Mouse (Mus musculus) layer of hippocampus, postnatal 10 days (tissue): Measurements from ENCODE around the gene Alg14. TPM values are rescaled to one million over a fixed set of nuclear protein-coding genes. Genes with fewer than 3 reads are reported as not detected.

Experiments
- DNase-seq, 2 experiments: peaks; one replicate each; pipeline ENCODE4 v3.0.0; 2021; ENCODE audit warnings: low spot score in 2 of 2
- total RNA-seq, 2 experiments: library from RNA; stranded (reverse); gene quantifications; 2 replicates each; pipeline ENCODE4 v1.2.3; 2021

Gene Alg14
- total RNA-seq, 2 experiments from 2014 or later: 17.7 to 27.3 TPM

GRCm38 (mm10) chr3:121403449-121403848 is 111.9 kb downstream of the Alg14 start:
- DNase-seq: no peak

DNA sequence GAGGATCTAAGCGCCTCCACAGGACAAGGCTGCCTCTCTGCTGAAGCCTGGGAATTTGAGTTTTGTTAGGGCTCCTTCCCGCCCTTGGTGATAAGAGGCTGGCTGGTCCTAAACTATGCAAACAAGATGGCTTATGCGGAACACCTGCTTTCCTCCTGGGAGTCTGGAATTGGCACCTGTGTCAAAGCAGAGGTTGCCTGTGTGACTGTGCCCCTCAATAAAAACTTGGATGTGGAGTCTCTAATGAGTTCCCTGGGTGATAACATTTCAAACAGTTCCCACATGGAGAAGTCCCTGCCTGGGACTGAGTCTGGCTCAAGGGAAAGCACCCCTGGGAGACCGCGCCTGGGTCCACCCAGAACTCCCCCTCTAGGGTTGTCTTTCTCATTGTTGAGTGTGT is 113.5 kb downstream of the Alg14 start:
- no peak for DNase-seq

- DNase-seq: no peak
These were observed 115.8 kb downstream of the Alg14 start for GRCm38 (mm10) chr3:121407417-121407816.

GRCm38 (mm10) chr3:121408386-121408785 is 116.8 kb downstream of the Alg14 start:
- no peak for DNase-seq

DNA sequence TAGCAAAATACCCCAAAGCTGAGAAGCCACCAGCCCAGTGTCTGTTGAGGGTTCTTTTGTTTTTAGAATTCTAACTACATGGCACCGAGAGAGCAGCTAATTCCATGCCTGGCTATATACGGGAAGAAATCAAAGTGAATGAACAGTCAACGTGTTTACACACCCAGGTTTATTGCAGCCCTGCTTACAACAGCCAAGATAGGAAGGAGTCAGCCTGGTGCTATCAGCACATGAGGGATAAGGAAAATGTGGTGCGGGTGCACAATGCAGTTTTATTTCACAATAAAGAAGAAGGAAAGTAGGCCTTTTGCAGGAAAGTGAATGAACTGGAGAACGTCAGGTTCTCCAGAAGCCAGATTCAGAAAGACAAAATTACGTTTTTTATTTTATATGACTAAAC is 119.9 kb downstream of the Alg14 start:
- DNase-seq: no peak

Other genes with a start within 250 kb of the Alg14 start
- 10 to 100 TPM; 35.0 to 36.4 TPM for gene Rwdd3, start 120.1 kb upstream of the Alg14 start, total RNA-seq
- gene Tmem56, start 8.7 kb upstream of the Alg14 start, total RNA-seq: 10 to 100 TPM; 23.5 to 24.7 TPM
- 100 to 1,000 TPM; 128 to 134 TPM for gene Cnn3, start 134.7 kb downstream of the Alg14 start, total RNA-seq
- under 1 TPM; 0.11 to 0.14 TPM for gene Slc44a3, start 240.6 kb downstream of the Alg14 start, total RNA-seq